Mouse (Mus musculus): ENCODE results near the gene Spib.

- TF ChIP-seq CEBPB (IDR thresholded peaks at IDR 0.05; ENCODE audit: low read depth) (no peak), CTCF (IDR thresholded peaks at IDR 0.05; ENCODE audit: control insufficient read depth, insufficient read depth, insufficient read length) (no peak), USF1 (IDR thresholded peaks at IDR 0.05; ENCODE audit: low read depth) (no peak), MAX (IDR thresholded peaks at IDR 0.05) (no peak), MYOD1 (IDR thresholded peaks at IDR 0.05; ENCODE audit: control insufficient read depth, insufficient read length, low read depth) (no peak), MYOG (IDR thresholded peaks at IDR 0.05; ENCODE audit: control insufficient read depth, extremely low read depth, insufficient read length) (no peak)
Observed at GRCm38 (mm10) chr7:44563284-44563683, 31.4 kb upstream of the Spib start.

Data from C2C12 (cell line).